Mouse (Mus musculus): ENCODE results near the gene Clstn3. TPM values are rescaled to one million over a fixed set of nuclear protein-coding genes. Genes with fewer than 3 reads are reported as not detected.
"Not testable (repeated sequence)": the region's sequence is repeated elsewhere in the genome, so short reads cannot be mapped to it uniquely, and the experiment has no call there.

The Clstn3 gene
- 6.3 and 6.4 TPM in 2 replicates for polyA plus RNA-seq (2014; fragmentation: Nextera tagmentation; extraction: Ambion mirVana)

- H3K36me3 ChIP-seq (replicated peaks; ENCODE audit: control insufficient read depth, insufficient read depth, low read depth, low read length): no peaks in the 10 kb centered on the region
- peak; percentile 91 for DNase-seq (ENCODE audit: low spot score)
- H3K9ac ChIP-seq (replicated peaks; ENCODE audit: low read length): peak within 1 kb of the TSS; percentile 28
- ATAC-seq (replicated peaks; ENCODE audit: insufficient number of reproducible peaks, low FRiP score, low TSS enrichment, low read depth): peak; percentile 91
- H3K4me2 ChIP-seq (ENCODE audit: low read depth, low read length): peak within 1 kb of the TSS; percentile 73
- H3K27ac ChIP-seq (replicated peaks; ENCODE audit: low read depth, low read length): no peak within 1 kb of the TSS
- H3K27me3 ChIP-seq (ENCODE audit: control insufficient read depth, insufficient read depth, low read length): no peaks in the 10 kb centered on the region
- no peaks in the 10 kb centered on the region for H3K9me3 ChIP-seq (replicated peaks; ENCODE audit: control insufficient read depth, low read length)
- WGBS: 7% methylated on average over 27 of the region's 27 CpGs
- H3K4me3 ChIP-seq (ENCODE audit: low read depth, low read length): peak within 1 kb of the TSS; percentile 39
- no peaks in the 10 kb centered on the region for H3K4me1 ChIP-seq (ENCODE audit: control insufficient read depth, insufficient read depth, low read length)
These were observed at the start of gene Clstn3 for GRCm38 (mm10) chr6:124464305-124465271. TSS of gene Clstn3 (minus strand) at chr6:124464794.

- Histone ChIP-seq H3K9me3 (replicated peaks; ENCODE audit: control insufficient read depth, low read length) (no peaks in the 10 kb centered on the region), H3K4me3 (ENCODE audit: low read depth, low read length) (no peak within 1 kb of the TSS), H3K27ac (replicated peaks; ENCODE audit: low read depth, low read length) (no peak within 1 kb of the TSS), H3K9ac (replicated peaks; ENCODE audit: low read length) (no peak within 1 kb of the TSS), H3K27me3 (ENCODE audit: control insufficient read depth, insufficient read depth, low read length) (no peaks in the 10 kb centered on the region), H3K4me2 (ENCODE audit: low read depth, low read length) (no peak within 1 kb of the TSS), H3K4me1 (ENCODE audit: control insufficient read depth, insufficient read depth, low read length) (no peaks in the 10 kb centered on the region), H3K36me3 (replicated peaks; ENCODE audit: control insufficient read depth, insufficient read depth, low read depth, low read length) (no peaks in the 10 kb centered on the region)
- 6% methylated on average over 6 of the region's 6 CpGs for WGBS
- DNase-seq (ENCODE audit: low spot score) (peak; percentile 73), ATAC-seq (replicated peaks; ENCODE audit: insufficient number of reproducible peaks, low FRiP score, low TSS enrichment, low read depth) (no peak)
These were observed 47.8 kb upstream of the Clstn3 start, which contains the start of gene C1ra for GRCm38 (mm10) chr6:124512355-124512836. TSS of gene C1ra (plus strand) at chr6:124512405.

- ATAC-seq (replicated peaks; ENCODE audit: insufficient number of reproducible peaks, low FRiP score, low TSS enrichment, low read depth): no peak
These were observed 47.3 kb upstream of the Clstn3 start for GRCm38 (mm10) chr6:124511936-124512335.

DNA sequence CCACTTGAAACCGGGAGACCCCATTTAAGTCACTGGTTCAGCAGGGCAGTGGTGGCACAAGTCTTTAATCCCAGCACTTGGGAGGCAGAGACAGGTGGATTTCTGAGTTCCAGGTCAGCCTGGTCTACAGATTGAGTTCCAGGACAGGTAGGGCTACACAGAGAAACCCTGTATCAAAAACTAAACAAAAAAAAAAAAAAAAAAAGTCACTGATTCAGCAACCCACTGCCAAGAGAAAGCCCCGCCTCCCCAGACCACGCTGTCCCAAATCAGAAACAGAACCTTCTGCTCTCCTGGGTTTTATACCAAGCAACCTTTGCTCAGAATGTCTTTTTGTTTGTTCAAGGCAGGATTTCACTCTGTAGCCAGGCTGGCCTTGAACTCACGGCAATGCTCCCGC lies 44.6 kb upstream of the Clstn3 start:
- not testable (repeated sequence) for H3K9ac ChIP-seq (replicated peaks; ENCODE audit: low read length); H3K4me2 ChIP-seq (ENCODE audit: low read depth, low read length); H3K4me1 ChIP-seq (ENCODE audit: control insufficient read depth, insufficient read depth, low read length); H3K27me3 ChIP-seq (ENCODE audit: control insufficient read depth, insufficient read depth, low read length); H3K36me3 ChIP-seq (replicated peaks; ENCODE audit: control insufficient read depth, insufficient read depth, low read depth, low read length); H3K9me3 ChIP-seq (replicated peaks; ENCODE audit: control insufficient read depth, low read length); DNase-seq (ENCODE audit: low spot score); H3K27ac ChIP-seq (replicated peaks; ENCODE audit: low read depth, low read length); H3K4me3 ChIP-seq (ENCODE audit: low read depth, low read length); ATAC-seq (replicated peaks; ENCODE audit: insufficient number of reproducible peaks, low FRiP score, low TSS enrichment, low read depth)
- WGBS: 69% methylated on average over 5 of the region's 5 CpGs

More at GRCm38 (mm10) chr6:124511936-124512335, 47.3 kb upstream of the Clstn3 start:
- 70% methylated on average over 6 of the region's 6 CpGs for WGBS
- no peak overlapping the region for H3K27ac ChIP-seq (replicated peaks; ENCODE audit: low read depth, low read length)
- H3K9me3 ChIP-seq (replicated peaks; ENCODE audit: control insufficient read depth, low read length): no peaks in the 10 kb centered on the region
- no peak overlapping the region for H3K4me3 ChIP-seq (ENCODE audit: low read depth, low read length)
- no peak overlapping the region for H3K9ac ChIP-seq (replicated peaks; ENCODE audit: low read length)
- H3K27me3 ChIP-seq (ENCODE audit: control insufficient read depth, insufficient read depth, low read length): no peaks in the 10 kb centered on the region
- no peak for DNase-seq (ENCODE audit: low spot score)
- H3K4me1 ChIP-seq (ENCODE audit: control insufficient read depth, insufficient read depth, low read length): no peaks in the 10 kb centered on the region
- H3K4me2 ChIP-seq (ENCODE audit: low read depth, low read length): no peak overlapping the region
- H3K36me3 ChIP-seq (replicated peaks; ENCODE audit: control insufficient read depth, insufficient read depth, low read depth, low read length): no peaks in the 10 kb centered on the region

DNA sequence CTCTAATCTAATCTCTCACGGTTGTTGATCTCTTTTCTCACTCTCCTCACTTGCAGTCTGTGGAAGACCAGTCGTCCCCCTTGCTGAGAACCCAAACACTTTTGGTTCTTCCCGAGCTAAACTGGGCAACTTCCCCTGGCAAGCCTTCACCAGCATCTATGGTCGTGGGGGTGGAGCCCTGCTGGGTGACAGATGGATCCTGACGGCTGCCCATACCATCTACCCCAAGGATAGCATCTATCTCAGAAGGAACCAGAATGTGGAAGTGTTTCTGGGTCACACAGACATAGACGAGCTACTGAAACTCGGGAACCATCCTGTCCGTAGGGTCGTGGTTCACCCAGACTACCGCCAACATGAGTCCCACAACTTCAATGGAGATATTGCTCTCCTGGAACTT lies 43.7 kb upstream of the Clstn3 start:
- H3K9me3 ChIP-seq (replicated peaks; ENCODE audit: control insufficient read depth, low read length): no peaks in the 10 kb centered on the region
- H3K27ac ChIP-seq (replicated peaks; ENCODE audit: low read depth, low read length): no peak overlapping the region
- no peak overlapping the region for H3K9ac ChIP-seq (replicated peaks; ENCODE audit: low read length)
- no peaks in the 10 kb centered on the region for H3K27me3 ChIP-seq (ENCODE audit: control insufficient read depth, insufficient read depth, low read length)
- ATAC-seq (replicated peaks; ENCODE audit: insufficient number of reproducible peaks, low FRiP score, low TSS enrichment, low read depth) (no peak), DNase-seq (ENCODE audit: low spot score) (no peak)
- no peak overlapping the region for H3K4me3 ChIP-seq (ENCODE audit: low read depth, low read length)
- H3K36me3 ChIP-seq (replicated peaks; ENCODE audit: control insufficient read depth, insufficient read depth, low read depth, low read length): no peaks in the 10 kb centered on the region
- H3K4me2 ChIP-seq (ENCODE audit: low read depth, low read length): no peak overlapping the region
- H3K4me1 ChIP-seq (ENCODE audit: control insufficient read depth, insufficient read depth, low read length): no peaks in the 10 kb centered on the region
- WGBS: 90% methylated on average over 10 of the region's 10 CpGs

GRCm38 (mm10) chr6:124506991-124507390 lies 42.4 kb upstream of the Clstn3 start:
- 82% methylated on average over 6 of the region's 6 CpGs for WGBS
- Histone ChIP-seq H3K4me3 (ENCODE audit: low read depth, low read length) (no peak overlapping the region), H3K9me3 (replicated peaks; ENCODE audit: control insufficient read depth, low read length) (no peaks in the 10 kb centered on the region), H3K36me3 (replicated peaks; ENCODE audit: control insufficient read depth, insufficient read depth, low read depth, low read length) (no peaks in the 10 kb centered on the region), H3K27me3 (ENCODE audit: control insufficient read depth, insufficient read depth, low read length) (no peaks in the 10 kb centered on the region), H3K9ac (replicated peaks; ENCODE audit: low read length) (no peak overlapping the region), H3K27ac (replicated peaks; ENCODE audit: low read depth, low read length) (no peak overlapping the region), H3K4me1 (ENCODE audit: control insufficient read depth, insufficient read depth, low read length) (no peaks in the 10 kb centered on the region), H3K4me2 (ENCODE audit: low read depth, low read length) (no peak overlapping the region)
- DNase-seq (ENCODE audit: low spot score): no peak
- ATAC-seq (replicated peaks; ENCODE audit: insufficient number of reproducible peaks, low FRiP score, low TSS enrichment, low read depth): no peak

DNA sequence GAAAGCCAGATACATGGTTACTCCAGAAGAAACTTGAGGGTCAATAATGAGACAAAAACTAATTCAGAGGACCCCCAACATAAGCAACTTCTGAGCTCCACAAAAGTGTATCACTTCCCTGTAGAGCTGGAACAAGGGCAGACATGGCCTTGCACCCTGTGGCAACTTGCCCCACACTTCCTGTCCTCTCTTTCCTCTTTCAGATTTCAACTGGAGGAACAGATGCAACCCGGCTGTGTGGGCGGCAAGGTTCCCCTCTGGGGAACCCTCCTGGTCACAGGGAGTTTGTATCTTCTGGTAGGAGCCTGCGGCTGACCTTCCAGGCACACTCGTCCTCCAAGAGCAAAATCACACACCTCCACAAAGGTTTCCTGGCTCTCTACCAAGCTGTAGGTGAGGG lies 40.4 kb upstream of the Clstn3 start:
- ATAC-seq (replicated peaks; ENCODE audit: insufficient number of reproducible peaks, low FRiP score, low TSS enrichment, low read depth) (no peak), DNase-seq (ENCODE audit: low spot score) (no peak)
- Histone ChIP-seq H3K36me3 (replicated peaks; ENCODE audit: control insufficient read depth, insufficient read depth, low read depth, low read length) (no peaks in the 10 kb centered on the region), H3K4me2 (ENCODE audit: low read depth, low read length) (no peak overlapping the region), H3K9me3 (replicated peaks; ENCODE audit: control insufficient read depth, low read length) (no peaks in the 10 kb centered on the region), H3K27ac (replicated peaks; ENCODE audit: low read depth, low read length) (no peak overlapping the region), H3K4me3 (ENCODE audit: low read depth, low read length) (no peak overlapping the region), H3K9ac (replicated peaks; ENCODE audit: low read length) (no peak overlapping the region), H3K27me3 (ENCODE audit: control insufficient read depth, insufficient read depth, low read length) (no peaks in the 10 kb centered on the region), H3K4me1 (ENCODE audit: control insufficient read depth, insufficient read depth, low read length) (no peaks in the 10 kb centered on the region)
- 69% methylated on average over 4 of the region's 4 CpGs for WGBS

GRCm38 (mm10) chr6:124502021-124502420 lies 37.4 kb upstream of the Clstn3 start:
- Histone ChIP-seq H3K4me3 (ENCODE audit: low read depth, low read length) (no peak overlapping the region), H3K27ac (replicated peaks; ENCODE audit: low read depth, low read length) (no peak overlapping the region), H3K36me3 (replicated peaks; ENCODE audit: control insufficient read depth, insufficient read depth, low read depth, low read length) (no peaks in the 10 kb centered on the region), H3K4me1 (ENCODE audit: control insufficient read depth, insufficient read depth, low read length) (no peaks in the 10 kb centered on the region), H3K4me2 (ENCODE audit: low read depth, low read length) (no peak overlapping the region), H3K27me3 (ENCODE audit: control insufficient read depth, insufficient read depth, low read length) (no peaks in the 10 kb centered on the region), H3K9me3 (replicated peaks; ENCODE audit: control insufficient read depth, low read length) (no peaks in the 10 kb centered on the region), H3K9ac (replicated peaks; ENCODE audit: low read length) (no peak overlapping the region)
- WGBS: 89% methylated on average over 5 of the region's 5 CpGs
- no peak for ATAC-seq (replicated peaks; ENCODE audit: insufficient number of reproducible peaks, low FRiP score, low TSS enrichment, low read depth)
- no peak for DNase-seq (ENCODE audit: low spot score)

Data from embryonic facial prominence, embryonic 11.5 days (tissue).